Mouse (Mus musculus): ENCODE results near the gene Cdh1. TPM values are rescaled to one million over a fixed set of nuclear protein-coding genes. Genes with fewer than 3 reads are reported as not detected.
A peak's percentile ranks its signal among the peaks of the same experiment; 100 is the strongest.

Gene Cdh1
- polyA plus RNA-seq, 1 experiment: 0.12 TPM

DNA sequence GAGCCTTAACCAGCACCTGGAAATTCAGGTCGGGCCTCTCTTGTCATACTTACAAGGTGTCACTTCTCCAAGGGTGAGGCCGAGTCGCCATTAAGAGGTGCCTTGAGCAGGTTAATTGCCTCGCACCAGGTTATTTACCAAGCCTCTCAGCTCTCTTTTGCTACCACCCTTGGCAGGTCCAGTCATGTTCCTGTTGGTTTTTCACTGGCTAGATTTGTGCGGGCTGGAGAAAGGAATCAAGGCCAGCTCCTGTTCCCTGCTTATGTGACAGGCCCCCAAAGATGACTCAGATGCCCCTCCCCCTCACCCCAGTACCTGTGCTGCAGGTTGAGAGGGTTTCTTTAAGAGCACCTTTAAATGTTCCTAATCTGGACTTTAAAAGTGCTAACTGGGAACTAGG, 43.6 kb downstream of the Cdh1 start:
- no peak overlapping the region for H3K27ac ChIP-seq (ENCODE audit: insufficient read depth, low read depth, low read length)
- H3K4me1 ChIP-seq (ENCODE audit: control insufficient read depth, insufficient read depth, low read length): no peaks in the 10 kb centered on the region
- no peak overlapping the region for H3K4me3 ChIP-seq (ENCODE audit: insufficient read depth, low read length)
- TF ChIP-seq POLR2A (IDR thresholded peaks at IDR 0.05; ENCODE audit: borderline replicate concordance, low read depth, low read length) (no peak), CTCF (IDR thresholded peaks at IDR 0.05; ENCODE audit: low read depth, low read length) (no peak)

DNA sequence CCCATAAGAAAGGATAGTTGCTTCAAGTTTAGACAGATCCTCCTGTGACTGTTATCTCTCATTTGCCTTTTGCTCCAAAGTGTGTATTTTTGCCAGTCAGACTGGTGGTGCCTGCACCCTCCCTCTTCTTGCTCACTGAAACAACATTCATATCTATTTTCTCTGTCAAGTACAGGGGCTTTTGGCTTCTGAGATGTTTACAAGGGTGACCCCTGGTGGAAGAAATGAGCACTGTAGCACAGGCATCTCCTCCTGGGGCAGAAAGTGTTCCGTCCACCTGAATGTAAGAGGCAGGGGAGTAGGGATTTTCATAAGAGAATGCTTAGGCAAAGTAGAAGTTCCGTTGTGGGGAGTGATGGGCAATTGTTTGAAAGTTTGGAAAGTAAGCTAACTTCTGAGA, 44.2 kb downstream of the Cdh1 start:
- H3K4me3 ChIP-seq (ENCODE audit: insufficient read depth, low read length): no peak overlapping the region
- TF ChIP-seq CTCF (IDR thresholded peaks at IDR 0.05; ENCODE audit: low read depth, low read length) (peak; percentile 43), POLR2A (IDR thresholded peaks at IDR 0.05; ENCODE audit: borderline replicate concordance, low read depth, low read length) (no peak)
- H3K4me1 ChIP-seq (ENCODE audit: control insufficient read depth, insufficient read depth, low read length): no peaks in the 10 kb centered on the region
- H3K27ac ChIP-seq (ENCODE audit: insufficient read depth, low read depth, low read length): no peak overlapping the region

DNA sequence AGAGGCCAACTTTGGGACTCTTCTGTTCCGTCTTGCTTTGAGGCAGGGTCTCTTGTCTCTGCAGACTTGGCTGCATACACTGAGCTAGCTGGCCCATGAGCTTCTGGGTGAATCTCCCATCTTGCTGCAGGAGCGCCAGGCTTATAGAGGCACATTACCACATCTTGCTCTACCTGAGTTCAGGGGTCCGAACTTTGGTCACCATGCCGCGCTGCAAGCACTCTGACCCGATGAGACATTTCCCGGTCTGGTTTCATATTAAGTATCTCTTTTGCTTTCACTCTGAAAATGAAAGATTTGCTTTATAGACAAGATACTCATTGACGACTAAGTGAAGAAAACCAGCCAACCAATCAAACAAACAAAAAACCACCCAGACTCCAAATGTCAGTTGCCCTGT, 45.3 kb downstream of the Cdh1 start:
- H3K27ac ChIP-seq (ENCODE audit: insufficient read depth, low read depth, low read length): no peak overlapping the region
- TF ChIP-seq CTCF (IDR thresholded peaks at IDR 0.05; ENCODE audit: low read depth, low read length): no peak
- TF ChIP-seq POLR2A (IDR thresholded peaks at IDR 0.05; ENCODE audit: borderline replicate concordance, low read depth, low read length): no peak
- no peaks in the 10 kb centered on the region for H3K4me1 ChIP-seq (ENCODE audit: control insufficient read depth, insufficient read depth, low read length)
- no peak overlapping the region for H3K4me3 ChIP-seq (ENCODE audit: insufficient read depth, low read length)

DNA sequence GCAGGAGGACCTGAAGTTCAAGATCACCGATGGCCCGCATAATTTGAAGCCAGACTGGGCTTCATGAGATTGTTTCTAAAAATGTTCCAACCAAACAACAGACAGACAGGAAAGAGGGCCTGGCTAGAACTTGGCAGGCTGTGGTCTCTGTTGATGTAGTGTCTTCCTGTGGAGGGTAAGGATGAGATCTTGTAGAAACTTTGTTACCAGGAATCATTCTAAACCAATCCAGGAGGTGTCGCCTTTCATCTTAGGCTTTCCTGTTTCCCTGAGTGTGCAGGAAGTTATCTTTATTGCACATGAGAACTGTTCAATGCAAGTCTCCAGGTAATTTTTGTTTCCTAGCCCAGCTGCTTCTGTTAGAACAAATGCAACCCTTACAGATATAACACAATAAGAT, 48.8 kb downstream of the Cdh1 start:
- Histone ChIP-seq H3K4me3 (ENCODE audit: insufficient read depth, low read length) (no peak overlapping the region), H3K4me1 (ENCODE audit: control insufficient read depth, insufficient read depth, low read length) (no peaks in the 10 kb centered on the region), H3K27ac (ENCODE audit: insufficient read depth, low read depth, low read length) (no peak overlapping the region)
- TF ChIP-seq CTCF (IDR thresholded peaks at IDR 0.05; ENCODE audit: low read depth, low read length) (no peak), POLR2A (IDR thresholded peaks at IDR 0.05; ENCODE audit: borderline replicate concordance, low read depth, low read length) (no peak)

DNA sequence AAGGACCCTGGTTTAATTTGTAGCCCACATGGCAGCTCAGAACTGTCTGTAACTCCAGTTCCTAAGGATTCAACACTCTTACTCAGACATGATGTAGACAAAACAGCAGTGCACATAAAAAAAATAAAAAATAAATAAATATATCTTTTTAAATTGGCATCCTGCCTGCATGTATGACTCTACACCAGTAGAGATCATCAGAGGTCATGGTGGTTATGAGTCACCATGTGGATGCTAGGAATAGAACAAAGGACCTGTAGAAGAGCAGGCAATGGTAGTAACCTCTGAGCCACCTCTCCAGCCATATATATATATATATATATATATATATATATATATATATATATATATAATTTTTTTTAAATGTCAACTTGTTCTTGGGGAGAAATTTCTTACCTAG, 52.9 kb downstream of the Cdh1 start:
- TF ChIP-seq CTCF (IDR thresholded peaks at IDR 0.05; ENCODE audit: low read depth, low read length) (no peak), POLR2A (IDR thresholded peaks at IDR 0.05; ENCODE audit: borderline replicate concordance, low read depth, low read length) (no peak)
- no peak overlapping the region for H3K27ac ChIP-seq (ENCODE audit: insufficient read depth, low read depth, low read length)
- no peak overlapping the region for H3K4me3 ChIP-seq (ENCODE audit: insufficient read depth, low read length)
- no peaks in the 10 kb centered on the region for H3K4me1 ChIP-seq (ENCODE audit: control insufficient read depth, insufficient read depth, low read length)

DNA sequence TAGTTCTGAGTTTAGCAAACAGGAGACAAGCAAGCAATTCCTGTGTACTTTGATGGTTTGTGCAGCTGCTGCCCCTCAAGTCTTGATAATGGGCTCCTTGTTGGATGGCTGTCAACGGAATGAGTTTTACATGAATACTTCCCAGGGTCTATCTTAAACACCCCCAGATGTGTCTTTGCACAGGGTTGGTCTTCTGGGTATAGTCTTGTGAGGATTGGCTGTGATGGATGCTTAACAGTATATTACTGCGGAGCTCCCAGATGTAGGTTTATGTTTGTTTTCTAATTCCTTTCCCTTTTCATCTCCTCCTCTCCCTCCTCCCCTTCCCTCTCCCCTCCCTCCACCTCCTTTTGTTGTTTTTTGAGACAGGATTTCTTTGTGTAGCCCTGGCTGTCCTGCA, 69.6 kb downstream of the Cdh1 start:
- Histone ChIP-seq H3K27ac (ENCODE audit: insufficient read depth, low read depth, low read length) (no peak overlapping the region), H3K4me3 (ENCODE audit: insufficient read depth, low read length) (no peak overlapping the region), H3K4me1 (ENCODE audit: control insufficient read depth, insufficient read depth, low read length) (no peaks in the 10 kb centered on the region)
- TF ChIP-seq POLR2A (IDR thresholded peaks at IDR 0.05; ENCODE audit: borderline replicate concordance, low read depth, low read length) (no peak), CTCF (IDR thresholded peaks at IDR 0.05; ENCODE audit: low read depth, low read length) (no peak)

DNA sequence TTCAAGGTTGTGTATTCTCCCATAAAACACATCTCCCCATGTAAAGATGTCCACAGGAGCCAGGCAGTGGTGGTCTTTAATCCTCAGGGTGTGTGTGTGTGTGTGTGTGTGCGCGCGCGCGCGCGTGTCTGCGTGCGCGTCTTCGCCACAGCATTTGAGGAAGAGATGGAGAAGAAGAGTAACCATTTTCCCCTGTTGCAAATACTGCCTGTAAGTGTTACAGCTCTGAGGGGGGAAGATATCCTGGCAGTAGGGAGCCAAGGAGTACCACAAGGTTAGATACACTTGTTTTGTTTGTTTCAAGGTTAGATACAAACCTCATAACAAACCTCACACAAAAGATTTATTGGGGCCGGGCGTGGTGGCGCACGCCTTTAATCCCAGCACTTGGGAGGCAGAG, 71.2 kb downstream of the Cdh1 start:
- no peak for TF ChIP-seq CTCF (IDR thresholded peaks at IDR 0.05; ENCODE audit: low read depth, low read length)
- TF ChIP-seq POLR2A (IDR thresholded peaks at IDR 0.05; ENCODE audit: borderline replicate concordance, low read depth, low read length): no peak
- Histone ChIP-seq H3K4me3 (ENCODE audit: insufficient read depth, low read length) (no peak overlapping the region), H3K27ac (ENCODE audit: insufficient read depth, low read depth, low read length) (no peak overlapping the region), H3K4me1 (ENCODE audit: control insufficient read depth, insufficient read depth, low read length) (no peaks in the 10 kb centered on the region)

DNA sequence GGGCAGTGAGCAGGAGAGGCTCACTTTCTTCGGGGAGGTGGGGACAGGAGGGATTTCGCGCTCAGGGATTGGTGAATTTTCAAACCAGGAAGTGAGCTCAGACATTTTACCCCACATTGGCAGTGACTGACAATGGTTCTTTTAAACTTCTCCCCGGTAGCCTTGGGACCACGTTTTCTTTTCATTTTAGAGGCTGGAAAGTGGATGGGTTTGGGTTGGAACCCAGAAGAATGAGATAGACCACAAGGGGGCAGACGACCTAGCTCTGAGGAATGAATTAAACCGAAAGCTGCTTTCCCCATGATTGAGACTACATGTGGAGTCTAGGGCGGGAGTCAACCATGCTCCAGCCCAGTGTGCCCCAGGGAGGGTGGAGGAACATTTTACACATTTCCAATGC, 71.7 kb downstream of the Cdh1 start:
- no peak overlapping the region for H3K27ac ChIP-seq (ENCODE audit: insufficient read depth, low read depth, low read length)
- no peak overlapping the region for H3K4me3 ChIP-seq (ENCODE audit: insufficient read depth, low read length)
- H3K4me1 ChIP-seq (ENCODE audit: control insufficient read depth, insufficient read depth, low read length): no peaks in the 10 kb centered on the region
- no peak for TF ChIP-seq CTCF (IDR thresholded peaks at IDR 0.05; ENCODE audit: low read depth, low read length)
- TF ChIP-seq POLR2A (IDR thresholded peaks at IDR 0.05; ENCODE audit: borderline replicate concordance, low read depth, low read length): no peak

DNA sequence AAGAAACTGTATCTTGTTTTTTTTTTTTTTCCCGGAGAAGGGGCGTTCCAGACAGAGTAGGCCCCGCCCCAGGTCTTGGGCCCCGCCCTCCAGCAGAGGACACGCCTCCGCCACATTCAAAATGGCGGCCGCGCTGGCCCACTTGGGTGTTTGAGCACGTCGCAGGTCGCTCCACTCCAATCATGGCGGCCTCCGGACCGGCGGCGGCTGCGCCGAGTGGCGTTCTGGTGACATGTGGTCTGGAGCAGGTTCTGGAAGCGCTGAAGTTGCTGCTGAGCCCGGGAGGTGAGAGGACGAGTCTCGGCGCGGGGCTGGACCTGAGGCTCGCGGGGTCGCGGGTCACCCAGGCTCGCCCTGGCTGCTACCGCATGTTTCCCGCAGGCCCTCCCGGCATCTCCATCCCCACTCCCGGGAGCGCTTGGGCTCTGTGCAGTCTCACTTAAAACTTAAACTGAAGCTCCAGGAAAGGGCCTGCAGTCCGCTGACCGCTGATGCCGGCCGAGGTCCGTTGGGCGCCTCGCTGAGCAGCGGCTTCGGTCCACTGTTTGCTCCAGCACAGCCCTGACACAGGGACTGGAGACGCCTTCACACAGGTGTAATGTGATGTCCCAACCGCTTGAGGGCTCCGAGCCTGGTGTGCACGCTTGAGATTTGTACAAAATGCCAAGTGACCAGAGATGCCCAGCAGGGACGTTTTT, 80.0 kb downstream of the Cdh1 start, which contains the start of gene Tango6:
TSS of gene Tango6 (plus strand) at position 98 of the 698 bp plus-strand sequence.
- peak; percentile 29; the same call in 1 of the 2 replicates for TF ChIP-seq CTCF (IDR thresholded peaks at IDR 0.05; ENCODE audit: low read depth, low read length)
- peak; percentile 15; the same call in 1 of the 2 replicates for TF ChIP-seq POLR2A (IDR thresholded peaks at IDR 0.05; ENCODE audit: borderline replicate concordance, low read depth, low read length)
- Histone ChIP-seq H3K4me1 (ENCODE audit: control insufficient read depth, insufficient read depth, low read length) (peaks cover 7% of the 10 kb centered on the region; the same call in 1 of the 2 replicates), H3K27ac (ENCODE audit: insufficient read depth, low read depth, low read length) (peak within 1 kb of the TSS; percentile 56), H3K4me3 (ENCODE audit: insufficient read depth, low read length) (peak within 1 kb of the TSS; percentile 93)

DNA sequence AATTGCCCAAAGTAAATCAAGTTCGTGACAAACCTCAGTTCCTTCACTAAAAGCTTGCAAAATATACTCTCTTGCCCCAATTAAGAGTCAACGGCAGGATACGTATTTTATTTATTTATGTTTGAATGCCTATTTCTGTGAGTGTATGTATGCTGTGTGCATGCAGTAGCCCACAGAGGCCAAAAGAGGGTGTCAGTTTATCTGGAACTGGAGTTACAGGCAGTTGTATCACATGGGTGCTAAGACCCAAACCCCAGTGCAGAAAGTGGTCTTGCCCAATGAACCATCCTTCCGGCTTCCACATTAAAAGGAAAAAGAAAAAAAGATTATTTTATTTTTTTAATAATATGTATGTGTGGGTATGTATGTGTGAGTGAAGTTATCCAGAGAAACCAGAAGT, 81.2 kb downstream of the Cdh1 start:
- H3K4me1 ChIP-seq (ENCODE audit: control insufficient read depth, insufficient read depth, low read length): peaks cover 7% of the 10 kb centered on the region; the same call in 1 of the 2 replicates
- H3K4me3 ChIP-seq (ENCODE audit: insufficient read depth, low read length): no peak overlapping the region
- H3K27ac ChIP-seq (ENCODE audit: insufficient read depth, low read depth, low read length): no peak overlapping the region
- TF ChIP-seq CTCF (IDR thresholded peaks at IDR 0.05; ENCODE audit: low read depth, low read length): no peak
- TF ChIP-seq POLR2A (IDR thresholded peaks at IDR 0.05; ENCODE audit: borderline replicate concordance, low read depth, low read length): no peak

All from bone marrow macrophage, adult 2 months (primary cell).